Mouse (Mus musculus): ENCODE measurements around the gene Fgf7.

The Fgf7 gene

GRCm38 (mm10) chr2:126034379-126035005 lies at the start of gene Fgf7:
Fgf7 (plus strand) TSS chr2:126034658.
- DNase-seq: no peak

- DNase-seq: no peak
Observed at GRCm38 (mm10) chr2:126002291-126002690, 32.2 kb upstream of the Fgf7 start.

DNA sequence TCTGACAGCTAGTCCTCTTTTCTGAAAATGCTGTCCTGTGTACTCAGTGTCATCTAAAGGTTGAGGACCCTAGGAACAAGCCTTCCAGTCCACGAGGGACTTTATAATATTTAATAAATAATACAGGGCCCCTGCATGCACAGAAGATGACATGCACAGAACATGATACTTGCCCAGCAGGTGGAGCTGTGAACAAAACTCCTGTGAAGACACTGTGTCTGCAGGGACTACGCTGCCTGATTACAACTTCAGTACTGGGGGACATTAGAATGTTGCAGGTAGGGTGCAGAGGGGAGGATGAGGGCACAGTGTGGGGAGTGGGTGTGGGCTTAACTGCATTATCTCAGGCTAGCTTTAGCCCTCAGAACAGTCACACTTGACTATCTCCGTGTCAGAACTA lies 28.4 kb upstream of the Fgf7 start:
- DNase-seq: peak; percentile 7

- DNase-seq: no peak
Observed at GRCm38 (mm10) chr2:126006742-126007141, 27.7 kb upstream of the Fgf7 start.

DNA sequence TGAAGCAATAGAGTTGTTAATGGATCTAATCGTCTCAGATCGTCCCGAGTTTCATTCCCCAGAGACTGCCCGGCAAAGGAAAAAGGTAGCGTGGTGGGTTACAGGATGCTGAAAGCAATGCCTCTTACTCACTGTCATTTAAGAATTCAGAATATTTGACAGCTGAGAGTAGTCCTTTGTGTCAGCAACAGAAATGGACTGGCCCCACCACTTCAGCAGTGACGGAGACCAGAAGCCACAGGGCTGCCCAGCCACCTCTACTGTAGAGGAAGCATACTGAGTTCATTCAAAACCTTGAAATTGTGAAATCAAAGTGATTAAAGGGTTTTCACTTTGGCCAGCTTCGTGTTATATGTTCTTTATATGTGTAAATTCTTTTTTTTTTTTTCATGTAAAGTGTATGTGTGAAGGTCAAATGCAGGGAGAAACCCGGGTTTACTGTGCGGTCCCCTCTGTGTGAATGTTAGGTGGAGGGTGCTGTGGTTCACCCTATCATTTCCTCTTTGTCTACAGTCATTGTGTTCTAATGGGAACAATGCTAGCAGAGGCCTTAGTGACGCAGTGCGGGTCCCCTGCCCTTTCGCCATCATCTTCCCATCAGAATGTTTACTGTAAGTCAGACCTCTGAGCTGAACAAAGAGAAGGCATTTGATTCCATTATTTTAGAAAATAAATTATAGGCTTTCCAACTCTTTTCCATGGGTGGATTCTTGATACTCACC lies 19.3 kb upstream of the Fgf7 start:
- DNase-seq: no peak

- no peak for DNase-seq
Observed at GRCm38 (mm10) chr2:126015763-126016473, 18.5 kb upstream of the Fgf7 start.

DNA sequence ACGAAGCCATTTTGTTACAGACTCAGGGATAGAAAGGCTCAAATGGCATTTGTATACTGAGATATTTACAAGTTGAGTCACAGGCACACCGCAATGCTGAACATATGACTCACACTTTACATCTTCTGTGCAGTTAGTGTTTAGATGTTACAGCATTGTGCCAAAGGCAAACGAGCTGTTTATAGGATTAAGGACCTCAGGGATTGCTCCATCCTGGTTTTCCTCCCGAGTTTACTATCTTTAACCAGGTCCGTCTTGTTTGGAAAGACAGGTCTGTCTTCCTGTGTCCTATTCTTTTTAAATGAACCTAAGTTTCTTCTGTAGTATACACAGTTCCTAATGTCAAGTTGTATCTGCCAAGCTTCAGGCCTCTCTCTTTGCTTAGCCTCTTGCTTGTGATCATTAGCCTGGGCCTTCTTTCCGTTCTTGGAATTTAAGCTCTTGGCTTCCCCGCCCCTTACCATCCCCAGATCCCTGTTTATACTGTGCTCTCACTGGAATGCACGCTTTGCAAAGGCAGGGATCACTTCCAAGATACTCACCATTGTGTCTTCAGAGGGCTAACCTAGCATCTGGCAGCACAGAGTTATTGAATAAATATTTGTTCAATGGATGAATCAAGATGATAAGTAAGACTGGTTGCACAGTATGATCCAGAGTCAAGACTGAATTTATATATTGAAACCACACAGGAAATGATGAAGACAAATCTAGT lies 3.1 kb upstream of the Fgf7 start:
- DNase-seq: no peak

GRCm38 (mm10) chr2:126033114-126033972 lies 1.1 kb upstream of the Fgf7 start:
- no peak for DNase-seq

DNA sequence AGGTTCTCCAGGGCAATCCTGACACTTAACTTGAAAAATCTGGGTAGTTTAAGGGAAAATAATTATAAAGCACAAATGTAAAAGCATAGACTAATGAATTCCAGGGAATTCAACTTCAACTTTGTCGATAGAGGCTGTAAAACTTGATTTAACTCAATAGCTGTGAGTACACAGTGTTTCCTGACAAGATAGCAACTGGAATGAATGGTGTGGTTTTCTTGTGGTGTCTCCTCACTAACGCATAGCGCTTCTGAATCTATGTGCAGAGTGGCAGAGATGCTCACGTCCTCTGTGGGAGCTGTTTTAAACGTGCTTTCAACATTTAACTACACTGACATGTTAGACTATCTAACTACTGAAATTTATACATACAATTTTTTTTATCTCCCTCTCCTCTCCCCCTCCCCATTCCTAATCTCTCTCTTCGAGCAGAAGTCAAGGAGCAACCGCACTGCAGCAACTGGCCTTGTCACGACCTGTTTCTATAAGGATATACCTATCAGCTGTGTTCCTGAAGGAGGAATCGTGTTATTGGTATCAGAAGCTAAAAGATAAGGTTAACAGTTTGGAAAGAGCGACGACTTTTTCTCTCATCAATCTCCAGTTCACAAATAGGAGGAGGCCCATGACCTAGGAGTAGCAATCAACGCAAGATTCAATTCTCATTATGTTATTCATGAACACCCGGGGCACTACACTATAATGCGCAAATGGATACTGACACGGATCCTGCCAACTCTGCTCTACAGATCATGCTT lies 734 bp downstream of the Fgf7 start:
- DNase-seq: no peak

GRCm38 (mm10) chr2:126036121-126036520 lies 1.7 kb downstream of the Fgf7 start:
- no peak for DNase-seq

- DNase-seq: no peak
Observed at GRCm38 (mm10) chr2:126038221-126039000, 4.0 kb downstream of the Fgf7 start.

GRCm38 (mm10) chr2:126039414-126039891 lies 5.0 kb downstream of the Fgf7 start:
- DNase-seq: peak; percentile 5

DNA sequence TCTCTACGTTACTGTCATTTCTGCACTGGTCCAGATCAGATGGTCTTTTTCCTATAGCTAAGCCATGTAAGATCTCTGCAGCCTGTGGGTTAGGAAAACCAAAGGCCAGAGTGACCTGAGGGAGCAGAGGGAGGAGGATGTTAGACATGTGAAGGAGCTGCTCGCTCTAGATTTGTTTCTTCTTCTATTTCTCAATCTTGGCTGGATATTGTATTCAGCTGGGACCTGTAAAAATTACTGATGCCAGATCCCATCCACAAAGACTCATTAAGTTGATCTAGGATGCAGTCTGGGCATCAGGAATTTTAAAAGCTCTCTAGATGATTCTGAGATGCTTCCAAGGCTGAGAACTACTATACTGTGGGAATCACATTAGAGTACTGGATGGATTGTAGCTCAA lies 6.2 kb downstream of the Fgf7 start:
- DNase-seq: no peak

GRCm38 (mm10) chr2:126041237-126041636 lies 6.8 kb downstream of the Fgf7 start:
- no peak for DNase-seq

DNA sequence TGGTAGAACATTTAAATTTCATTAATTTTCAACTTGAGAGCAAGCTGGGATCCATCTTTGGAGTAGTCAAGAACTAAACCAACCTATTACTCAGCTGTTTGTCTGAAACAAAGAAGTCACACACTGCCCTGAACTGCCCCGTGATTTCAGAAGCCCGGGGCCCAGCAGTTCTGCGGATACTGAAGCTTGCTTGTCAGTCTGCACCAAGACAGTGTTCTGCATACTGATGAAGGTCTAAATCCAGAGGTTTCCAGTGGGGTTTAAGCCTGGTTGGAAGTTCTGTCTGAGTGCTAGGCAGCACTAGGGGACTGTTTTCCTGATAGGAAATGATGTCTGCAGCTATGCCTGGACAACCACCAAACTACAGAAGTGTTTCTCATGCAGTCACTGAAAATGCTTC lies 8.2 kb downstream of the Fgf7 start:
- DNase-seq: no peak

GRCm38 (mm10) chr2:126045621-126046020 lies 11.2 kb downstream of the Fgf7 start:
- DNase-seq: no peak

GRCm38 (mm10) chr2:126052749-126053557 lies 18.5 kb downstream of the Fgf7 start:
- DNase-seq: no peak

GRCm38 (mm10) chr2:126053657-126054056 lies 19.2 kb downstream of the Fgf7 start:
- DNase-seq: no peak

- no peak for DNase-seq
Observed at GRCm38 (mm10) chr2:126060595-126060994, 26.1 kb downstream of the Fgf7 start.

All from cerebellum, adult 11-12 months (tissue).